Mouse (Mus musculus) erythroblast, embryonic 14.5 days (primary cell): ENCODE results near the gene Limk2.

Experiments
- GATA1 ChIP-seq: IDR thresholded peaks from 2 replicates; pipeline ENCODE4 v1.6.1; 2012; ENCODE audit warnings: low read length, inconsistent platforms, mixed read lengths
- TAL1 ChIP-seq: IDR thresholded peaks from 3 replicates; pipeline ENCODE4 v1.6.1; 2012; ENCODE audit warnings: low read length, inconsistent platforms, mixed read lengths

GRCm38 (mm10) chr11:3374741-3375140 lies 34.2 kb downstream of the Limk2 start:
- no peak for TF ChIP-seq GATA1
- TF ChIP-seq TAL1 = no peak
